Mouse (Mus musculus) midbrain, embryonic 11.5 days (tissue): ENCODE results near the gene Igfbp2. TPM values are rescaled to one million over a fixed set of nuclear protein-coding genes. Genes with fewer than 3 reads are reported as not detected.
A peak's percentile ranks its signal among the peaks of the same experiment; 100 is the strongest.

Experiments used
- ATAC-seq: fragments of 200-750 bp; cut with Nextera tagmentation; 2 replicates; pipeline ENCODE4 v1.8.0; 2017; ENCODE audit warnings: moderate TSS enrichment, moderate library complexity; ENCODE audit not compliant: low FRiP score
- DNase-seq: peaks from one replicate; pipeline ENCODE4 v3.0.0; 2015; ENCODE audit warnings: low spot score; ENCODE audit errors: missing footprints
- H3K27ac ChIP-seq: fragments of 300-500 bp; sonication (generic); 2 replicates; pipeline ENCODE4 v1.5.1; 2014; ENCODE audit warnings: low read depth, low read length
- H3K27me3 ChIP-seq: fragments of 300-500 bp; sonication (generic); 2 replicates; pipeline ENCODE4 v1.6.1; 2014; ENCODE audit warnings: mild to moderate bottlenecking, low read length, moderate library complexity, mixed read lengths; ENCODE audit not compliant: control insufficient read depth, insufficient read depth
- H3K36me3 ChIP-seq: fragments of 300-500 bp; sonication (generic); 2 replicates; pipeline ENCODE4 v1.6.1; 2014; ENCODE audit warnings: mild to moderate bottlenecking, low read length, moderate library complexity, mixed read lengths; ENCODE audit not compliant: control insufficient read depth, insufficient read depth
- H3K4me1 ChIP-seq: fragments of 300-500 bp; sonication (generic); 2 replicates; pipeline ENCODE4 v1.6.1; 2014; ENCODE audit warnings: low read length; ENCODE audit not compliant: control insufficient read depth, insufficient read depth
- H3K4me2 ChIP-seq: fragments of 300-500 bp; sonication (generic); 2 replicates; pipeline ENCODE4 v1.6.1; 2014; ENCODE audit warnings: mild to moderate bottlenecking, moderate library complexity
- H3K4me3 ChIP-seq: fragments of 300-500 bp; sonication (generic); 2 replicates; pipeline ENCODE4 v1.5.1; 2014; ENCODE audit warnings: low read depth, low read length
- H3K9ac ChIP-seq: fragments of 300-500 bp; sonication (generic); 2 replicates; pipeline ENCODE4 v1.6.1; 2014; ENCODE audit warnings: low read length
- H3K9me3 ChIP-seq: fragments of 300-500 bp; sonication (generic); 2 replicates; pipeline ENCODE4 v1.6.1; 2016; ENCODE audit warnings: low read length; ENCODE audit not compliant: control insufficient read depth
- WGBS: fragments of 180-500 bp; shearing (Covaris S2); extraction: QIAGEN DNeasy Blood & Tissue Kit; methylation state at CpG from one replicate; pipeline ENCODE4 v1.1.7; 2014; 5-methylcytosine and 5-hydroxymethylcytosine counted together
- polyA plus RNA-seq: library from polyadenylated mRNA; unstranded; fragments of >200 nt; fragmentation: Nextera tagmentation; extraction: Ambion mirVana; gene quantifications from 2 replicates; pipeline ENCODE4 v1.2.1, GENCODE M21; 2014

Igfbp2 gene
- polyA plus RNA-seq, 1 experiment from 2014 or later, result 548 TPM

DNA sequence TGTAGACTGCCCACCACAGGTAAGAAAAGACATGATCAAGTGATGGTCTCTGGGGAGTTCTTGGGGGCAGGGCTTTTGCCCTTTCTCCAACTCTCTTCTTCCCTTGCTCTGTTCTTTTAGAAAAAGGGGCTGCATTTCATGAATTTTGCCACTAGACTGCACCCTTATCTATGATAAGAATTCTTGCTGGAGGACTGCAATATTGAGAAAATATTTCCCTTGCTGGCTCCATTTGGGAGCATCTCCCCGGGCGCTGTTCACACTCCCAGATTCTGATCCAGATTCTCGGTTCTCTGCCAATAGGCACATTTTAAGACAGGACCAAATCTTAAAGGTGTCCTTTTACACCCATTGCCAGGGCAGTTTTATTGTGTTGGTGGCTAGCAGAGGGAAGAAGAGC, 51.8 kb downstream of the Igfbp2 start:
- peaks cover 13% of the 10 kb centered on the region for H3K4me1 ChIP-seq
- 52% methylated on average over 3 of the region's 3 CpGs for WGBS
- no peak for ATAC-seq

DNA sequence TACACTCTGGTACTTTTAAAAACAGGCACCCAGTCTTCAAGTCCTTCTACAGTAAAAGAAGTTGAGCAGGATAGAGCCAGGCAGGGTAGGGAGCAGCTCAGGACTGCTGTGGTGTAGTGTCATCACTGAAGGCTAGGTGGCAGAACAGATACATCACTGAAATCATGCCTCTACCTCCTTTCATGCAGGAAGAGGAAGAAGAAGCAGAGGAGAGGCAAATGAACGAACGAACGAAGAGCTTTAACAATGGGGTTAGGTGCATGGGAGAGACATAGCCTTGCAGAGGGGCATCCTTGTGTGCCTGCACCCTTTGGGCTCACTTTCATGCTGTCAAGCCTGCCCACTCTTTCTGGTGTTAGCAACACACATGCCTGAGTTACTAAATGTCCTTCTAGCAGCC, 53.6 kb downstream of the Igfbp2 start:
- no peak overlapping the region for H3K27ac ChIP-seq
- H3K9ac ChIP-seq, result no peak overlapping the region
- no peak for ATAC-seq

More for the DNA sequence above, 51.8 kb downstream of the Igfbp2 start:
- H3K4me2 ChIP-seq, result no peak overlapping the region
- H3K9ac ChIP-seq, result no peak overlapping the region
- no peak for DNase-seq
- peaks cover 20% of the 10 kb centered on the region for H3K27me3 ChIP-seq
- H3K36me3 ChIP-seq, result no peaks in the 10 kb centered on the region
- H3K4me3 ChIP-seq, result no peak overlapping the region
- no peak overlapping the region for H3K27ac ChIP-seq
- no peaks in the 10 kb centered on the region for H3K9me3 ChIP-seq

DNA sequence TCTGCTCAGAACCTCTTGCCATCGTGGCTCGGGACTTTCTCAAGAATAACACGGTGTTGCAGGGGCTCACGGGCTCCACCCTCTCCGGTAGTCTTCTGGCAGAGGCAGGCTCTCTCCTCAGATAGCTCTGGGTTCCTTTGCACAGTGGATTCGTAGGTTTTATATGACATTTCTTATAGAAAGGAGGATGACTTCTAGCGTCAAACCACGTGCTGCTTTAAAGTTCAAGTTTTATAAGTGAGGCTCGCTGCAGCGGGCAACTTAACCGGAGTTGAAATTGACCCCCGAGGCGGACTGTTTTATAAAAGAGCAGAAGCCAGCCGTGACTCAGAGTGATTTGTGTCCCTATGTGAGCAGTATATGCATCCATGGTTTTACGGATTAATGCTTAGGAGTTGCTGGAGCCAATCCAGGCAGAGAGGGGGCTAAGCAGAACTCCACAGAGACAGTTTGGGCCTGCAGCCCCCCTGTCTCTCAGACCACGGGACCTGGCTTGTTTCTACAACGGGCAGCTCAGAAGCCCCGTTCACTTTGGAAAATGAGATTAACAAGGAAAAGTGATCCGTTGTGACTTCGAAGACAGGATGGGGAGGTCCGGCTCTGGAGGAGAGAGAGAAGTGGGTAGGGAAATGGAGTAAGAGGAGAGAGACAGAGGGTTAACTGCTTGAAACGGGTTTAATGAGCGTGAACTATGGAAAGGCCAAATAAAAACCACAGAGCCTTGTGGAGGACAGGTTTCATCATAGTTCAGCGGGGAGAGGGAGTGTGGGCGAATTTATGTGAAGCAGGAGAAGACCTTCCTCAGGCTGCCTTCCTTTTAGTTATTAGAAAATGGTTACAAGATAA, 54.4 kb downstream of the Igfbp2 start:
- Histone ChIP-seq H3K4me1 (peaks cover 11% of the 10 kb centered on the region), H3K9me3 (no peaks in the 10 kb centered on the region), H3K9ac (no peak overlapping the region), H3K36me3 (no peaks in the 10 kb centered on the region), H3K4me3 (no peak overlapping the region), H3K27me3 (peaks cover 17% of the 10 kb centered on the region), H3K4me2 (no peak overlapping the region), H3K27ac (no peak overlapping the region)
- DNase-seq (no peak), ATAC-seq (no peak)
- 59% methylated on average over 25 of the region's 25 CpGs for WGBS

More for the DNA sequence above, 53.6 kb downstream of the Igfbp2 start:
- Histone ChIP-seq H3K4me2 (0 out of 2 replicates have a peak overlapping the region, but pooled peaks have one; percentile 14), H3K27me3 (peaks cover 20% of the 10 kb centered on the region), H3K9me3 (no peaks in the 10 kb centered on the region), H3K4me3 (no peak overlapping the region), H3K36me3 (no peaks in the 10 kb centered on the region), H3K4me1 (peaks cover 13% of the 10 kb centered on the region)
- no peak for DNase-seq
- 3% methylated on average over 3 of the region's 3 CpGs for WGBS

DNA sequence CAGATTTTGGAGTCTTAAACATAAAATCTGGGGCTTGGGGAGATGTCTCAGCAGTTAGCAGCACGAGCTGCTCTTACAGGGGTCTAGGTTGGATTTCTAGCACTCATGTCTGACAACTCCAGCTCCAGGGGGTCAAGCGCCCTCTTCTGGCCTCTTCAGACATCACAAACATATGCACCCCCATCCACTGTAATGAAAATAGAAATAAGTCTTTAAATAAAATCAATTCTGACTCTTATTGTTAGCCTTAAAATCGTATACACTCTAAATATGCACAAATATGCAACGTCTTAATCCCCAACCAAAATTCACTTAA, 55.0 kb downstream of the Igfbp2 start:
- H3K9me3 ChIP-seq, result no peaks in the 10 kb centered on the region
- 56% methylated on average over 4 of the region's 4 CpGs for WGBS
- H3K4me1 ChIP-seq, result peaks cover 8% of the 10 kb centered on the region
- H3K27me3 ChIP-seq, result peaks cover 13% of the 10 kb centered on the region
- no peak overlapping the region for H3K27ac ChIP-seq
- H3K4me2 ChIP-seq, result no peak overlapping the region
- no peak for ATAC-seq
- no peak overlapping the region for H3K9ac ChIP-seq
- H3K4me3 ChIP-seq, result no peak overlapping the region
- DNase-seq, result no peak
- no peaks in the 10 kb centered on the region for H3K36me3 ChIP-seq

DNA sequence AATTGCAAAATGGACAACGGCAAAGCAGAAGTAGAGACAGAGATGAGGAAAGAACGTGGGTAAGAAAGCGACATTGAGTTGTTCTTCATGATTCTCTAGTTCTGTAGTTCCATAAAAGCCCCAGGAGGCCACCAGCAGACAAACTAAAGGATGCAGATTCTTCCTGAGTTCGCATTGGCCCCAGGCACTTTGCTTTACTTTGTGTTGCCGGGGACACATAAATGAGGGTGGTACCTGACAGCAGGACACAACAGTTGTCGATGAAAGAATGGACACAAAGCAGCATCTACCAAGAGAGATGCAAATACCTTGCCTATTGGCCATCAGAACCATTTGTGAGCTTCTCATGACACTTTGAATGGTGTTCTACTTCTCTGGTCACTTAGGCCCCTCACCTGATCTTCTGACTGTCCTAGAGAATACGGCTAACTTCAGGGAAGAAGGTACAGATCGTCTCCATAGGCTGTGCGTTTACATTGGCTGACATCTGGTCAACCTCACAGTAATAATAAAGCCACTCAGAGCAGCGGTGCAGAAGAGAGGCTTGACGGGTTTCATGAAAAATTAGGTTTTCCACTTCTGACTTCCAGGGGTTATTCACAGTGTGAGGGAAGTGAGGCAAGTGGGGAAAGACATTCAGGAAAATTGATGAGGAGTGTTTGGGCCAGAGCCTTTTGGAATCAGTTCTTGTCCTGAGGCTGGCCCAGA, 61.0 kb downstream of the Igfbp2 start:
- H3K4me2 ChIP-seq, result no peak overlapping the region
- no peaks in the 10 kb centered on the region for H3K27me3 ChIP-seq
- DNase-seq (peak; percentile 81), ATAC-seq (no peak)
- WGBS, result 93% methylated on average over 11 of the region's 11 CpGs
- no peak overlapping the region for H3K27ac ChIP-seq
- no peaks in the 10 kb centered on the region for H3K36me3 ChIP-seq
- H3K4me1 ChIP-seq, result no peaks in the 10 kb centered on the region
- H3K9ac ChIP-seq, result no peak overlapping the region
- no peaks in the 10 kb centered on the region for H3K9me3 ChIP-seq
- no peak overlapping the region for H3K4me3 ChIP-seq

DNA sequence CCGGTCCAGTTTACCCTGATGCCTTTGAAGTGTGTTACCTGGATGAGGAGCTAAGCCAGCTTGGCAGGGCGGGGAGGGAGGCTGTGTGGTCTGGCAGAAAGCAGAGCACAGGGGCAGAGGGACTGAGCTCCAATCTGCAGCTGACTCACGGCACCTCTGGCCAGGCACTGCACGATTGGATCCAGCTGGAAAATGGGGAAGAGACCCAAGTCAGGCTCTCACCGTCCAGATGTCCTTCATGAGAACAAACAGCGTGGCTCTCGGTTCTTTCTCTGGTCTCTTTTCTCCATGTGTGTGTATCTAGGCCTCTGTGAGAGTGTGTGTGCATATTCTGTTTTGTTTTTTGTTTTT, 61.5 kb downstream of the Igfbp2 start:
- whole genome bisulfite sequencing, result 82% methylated on average over 7 of the region's 7 CpGs
- H3K9me3 ChIP-seq, result no peaks in the 10 kb centered on the region
- no peaks in the 10 kb centered on the region for H3K4me1 ChIP-seq
- no peaks in the 10 kb centered on the region for H3K27me3 ChIP-seq
- no peak overlapping the region for H3K9ac ChIP-seq
- DNase-seq (peak; percentile 79), ATAC-seq (no peak)
- H3K4me3 ChIP-seq, result no peak overlapping the region
- no peak overlapping the region for H3K27ac ChIP-seq
- no peak overlapping the region for H3K4me2 ChIP-seq
- H3K36me3 ChIP-seq, result no peaks in the 10 kb centered on the region

DNA sequence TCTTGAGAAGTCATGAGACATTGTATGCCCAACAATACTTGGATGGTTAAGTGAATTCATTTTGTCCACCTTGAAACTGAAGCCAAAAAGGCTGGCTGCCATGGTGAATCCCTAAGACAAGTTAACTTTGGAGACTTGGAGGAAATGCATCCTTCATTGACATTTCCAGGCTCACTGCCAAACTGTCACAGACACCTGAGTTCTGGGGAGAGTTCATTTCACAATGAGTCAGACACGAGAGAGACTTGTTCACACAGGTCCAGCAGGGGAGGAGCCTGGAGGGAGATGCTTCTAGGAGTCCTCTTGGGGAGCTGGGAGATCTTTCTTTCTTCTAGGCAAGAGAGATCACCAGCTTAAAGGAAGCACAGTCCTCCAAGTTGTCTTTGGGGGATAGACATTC, 63.6 kb downstream of the Igfbp2 start:
- Histone ChIP-seq H3K9me3 (no peaks in the 10 kb centered on the region), H3K27me3 (no peaks in the 10 kb centered on the region), H3K27ac (no peak overlapping the region), H3K4me2 (no peak overlapping the region), H3K9ac (no peak overlapping the region), H3K4me1 (no peaks in the 10 kb centered on the region), H3K36me3 (no peaks in the 10 kb centered on the region), H3K4me3 (no peak overlapping the region)
- WGBS, result 64% methylated on average over 1 of the region's 1 CpGs
- ATAC-seq, result no peak
- DNase-seq, result peak; percentile 60

DNA sequence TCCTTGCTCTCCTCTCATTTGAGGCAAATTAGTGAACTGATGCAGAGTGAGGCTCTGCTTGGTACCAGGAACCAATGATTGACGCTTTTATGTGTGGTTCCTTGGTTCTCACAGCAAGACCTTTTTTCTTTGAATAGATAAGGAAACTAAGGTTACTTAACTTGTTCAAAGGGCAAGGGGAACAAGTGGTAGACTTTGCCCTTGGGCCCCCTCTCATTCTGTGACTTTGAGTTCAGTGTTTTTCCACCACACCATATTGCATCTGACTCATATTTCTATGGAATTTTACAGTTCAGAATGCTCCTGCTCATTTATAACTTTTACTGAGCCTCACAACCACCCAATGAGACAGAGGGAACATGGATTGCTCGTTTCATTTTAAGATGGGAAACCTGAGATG, 71.5 kb downstream of the Igfbp2 start:
- H3K9me3 ChIP-seq, result no peaks in the 10 kb centered on the region
- no peaks in the 10 kb centered on the region for H3K36me3 ChIP-seq
- DNase-seq (no peak), ATAC-seq (no peak)
- no peaks in the 10 kb centered on the region for H3K27me3 ChIP-seq
- no peak overlapping the region for H3K9ac ChIP-seq
- no peak overlapping the region for H3K4me2 ChIP-seq
- H3K4me1 ChIP-seq, result no peaks in the 10 kb centered on the region
- H3K4me3 ChIP-seq, result no peak overlapping the region
- H3K27ac ChIP-seq, result no peak overlapping the region
- 82% methylated on average over 2 of the region's 2 CpGs for WGBS
